In genomic region chr7:145031275-145031674, GRCm38 (mm10) we compare ENCODE assay signal across 8 mouse cellular contexts.
DNase-seq lines count a peak whose midpoint lies in the region; ATAC-seq and TF ChIP-seq lines count a peak whose summit lies in the region.

No protein-coding gene starts in this region.

- H3K27me3 ChIP-seq in forebrain, embryonic 11.5 days (ENCODE audit: control insufficient read depth, insufficient read depth, low read length) = no peaks in the 10 kb centered on the region; the same call in 1 of the 2 replicates
- no peaks in the 10 kb centered on the region for H3K27me3 ChIP-seq in intestine, postnatal 0 days (replicated peaks; ENCODE audit: control insufficient read depth, insufficient read depth, low read length)
- peaks cover 10% of the 10 kb centered on the region; the same call in 1 of the 2 replicates for H3K27me3 ChIP-seq in neural tube, embryonic 12.5 days (replicated peaks)

- H3K4me2 ChIP-seq in forebrain, embryonic 11.5 days (ENCODE audit: low read depth, low read length, severe bottlenecking) = peak overlapping the region; percentile 63
- peak overlapping the region; percentile 58 for H3K4me2 ChIP-seq in intestine, postnatal 0 days (replicated peaks; ENCODE audit: low read depth)
- H3K4me2 ChIP-seq in neural tube, embryonic 12.5 days (replicated peaks) = peak overlapping the region; percentile 76

- no peaks in the 10 kb centered on the region for H3K36me3 ChIP-seq in forebrain, embryonic 11.5 days (ENCODE audit: control insufficient read depth, insufficient read depth, low read length)
- no peaks in the 10 kb centered on the region for H3K36me3 ChIP-seq in intestine, postnatal 0 days (ENCODE audit: control insufficient read depth, insufficient read depth)
- H3K36me3 ChIP-seq in neural tube, embryonic 12.5 days = no peaks in the 10 kb centered on the region

- H3K4me3 ChIP-seq in layer of hippocampus, adult 2 months = peak overlapping the region; percentile 53
- peak overlapping the region; percentile 22; the same call in 1 of the 2 replicates for H3K4me3 ChIP-seq in forebrain, embryonic 11.5 days (ENCODE audit: low read depth, low read length)
- H3K4me3 ChIP-seq in intestine, postnatal 0 days (ENCODE audit: low read depth, low read length) = no peak overlapping the region
- H3K4me3 ChIP-seq in neural tube, embryonic 12.5 days = peak overlapping the region; percentile 27

- 11% methylated on average over 7 of the region's 7 CpGs for WGBS in forebrain, embryonic 11.5 days
- WGBS in intestine, postnatal 0 days = 25% methylated on average over 7 of the region's 7 CpGs
- 10% methylated on average over 7 of the region's 7 CpGs for WGBS in neural tube, embryonic 12.5 days

- no peak overlapping the region for H3K27ac ChIP-seq in layer of hippocampus, adult 2 months
- H3K27ac ChIP-seq in forebrain, embryonic 11.5 days (ENCODE audit: low read depth, low read length) = no peak overlapping the region
- no peak overlapping the region for H3K27ac ChIP-seq in intestine, postnatal 0 days (ENCODE audit: low read depth, low read length)
- H3K27ac ChIP-seq in neural tube, embryonic 12.5 days = no peak overlapping the region

- ATAC-seq in forebrain, embryonic 11.5 days (replicated peaks; ENCODE audit: low FRiP score) = peak; percentile 66
- no peak for ATAC-seq in intestine, postnatal 0 days
- ATAC-seq in neural tube, embryonic 12.5 days (ENCODE audit: low FRiP score, low read depth) = no peak

- H3K9ac ChIP-seq in forebrain, embryonic 11.5 days (ENCODE audit: low read length) = peak overlapping the region; percentile 37
- no peak overlapping the region for H3K9ac ChIP-seq in intestine, postnatal 0 days (ENCODE audit: low read depth, low read length)
- H3K9ac ChIP-seq in neural tube, embryonic 12.5 days = no peak overlapping the region

- DNase-seq in layer of hippocampus, adult 2 months (ENCODE audit: low spot score in 2 of 2) = no peak
- DNase-seq in layer of hippocampus, postnatal 36 days = no peak
- DNase-seq in forebrain, embryonic 11.5 days (ENCODE audit: low spot score) = no peak
- no peak for DNase-seq in retina, postnatal 1 day
- DNase-seq in cerebellum, adult 9-10 months = no peak
- no peak for DNase-seq in cerebellum, adult 18-20 months

- H3K4me1 ChIP-seq in forebrain, embryonic 11.5 days (replicated peaks; ENCODE audit: control insufficient read depth, insufficient read depth, low read length) = peaks cover 6% of the 10 kb centered on the region; the same call in 1 of the 2 replicates
- peaks cover 13% of the 10 kb centered on the region for H3K4me1 ChIP-seq in intestine, postnatal 0 days (replicated peaks; ENCODE audit: control insufficient read depth, insufficient read depth, low read length)
- H3K4me1 ChIP-seq in neural tube, embryonic 12.5 days = peaks cover 20% of the 10 kb centered on the region

- H3K9me3 ChIP-seq in forebrain, embryonic 11.5 days (ENCODE audit: control insufficient read depth, low read length) = no peaks in the 10 kb centered on the region
- no peaks in the 10 kb centered on the region for H3K9me3 ChIP-seq in intestine, postnatal 0 days (ENCODE audit: control insufficient read depth)
- no peaks in the 10 kb centered on the region for H3K9me3 ChIP-seq in neural tube, embryonic 12.5 days

- no peak for TF ChIP-seq CTCF in layer of hippocampus, adult 2 months (conservative IDR thresholded peaks at IDR 0.05)
- TF ChIP-seq CTCF in intestine, postnatal 0 days (IDR thresholded peaks at IDR 0.05; ENCODE audit: low read depth) = no peak
